Mouse (Mus musculus) forebrain, embryonic 14.5 days (tissue): ENCODE data around the gene Rtn4rl2. TPM values are rescaled to one million over a fixed set of nuclear protein-coding genes. Genes with fewer than 3 reads are reported as not detected.

Experiments used
- ATAC-seq: fragments of 200-750 bp; cut with Nextera tagmentation; 2 replicates; pipeline ENCODE4 v1.8.0; 2017; ENCODE audit warnings: mild to moderate bottlenecking, moderate library complexity
- DNase-seq: peaks from one replicate; pipeline ENCODE4 v3.0.0-alpha.2; 2015; ENCODE audit warnings: low spot score
- H3K27ac ChIP-seq: fragments of 300-500 bp; sonication (generic); 2 replicates; pipeline ENCODE4 v1.5.1; 2014; ENCODE audit warnings: low read depth, mild to moderate bottlenecking, control low read depth, low read length, moderate library complexity
- H3K27me3 ChIP-seq: fragments of 300-500 bp; sonication (generic); replicated peaks from 2 replicates; pipeline ENCODE4 v1.6.1; 2014; ENCODE audit warnings: low read length, control low read depth, mixed read lengths; ENCODE audit not compliant: control insufficient read depth, insufficient read depth
- H3K36me3 ChIP-seq: fragments of 300-500 bp; sonication (generic); 2 replicates; pipeline ENCODE4 v1.6.1; 2014; ENCODE audit warnings: low read length, control low read depth; ENCODE audit not compliant: control insufficient read depth, insufficient read depth
- H3K4me1 ChIP-seq: fragments of 300-500 bp; sonication (generic); 2 replicates; pipeline ENCODE4 v1.6.1; 2014; ENCODE audit warnings: antibody characterized with exemption, low read length, control low read depth; ENCODE audit not compliant: control insufficient read depth, insufficient read depth
- H3K4me2 ChIP-seq: fragments of 300-500 bp; sonication (generic); 2 replicates; pipeline ENCODE4 v1.6.1; 2014; ENCODE audit warnings: mild to moderate bottlenecking, control low read depth, low read length
- H3K4me3 ChIP-seq: fragments of 300-500 bp; sonication (generic); 2 replicates; pipeline ENCODE4 v1.5.1; 2014; ENCODE audit warnings: low read depth, low read length, control low read depth
- H3K9ac ChIP-seq: fragments of 300-500 bp; sonication (generic); 2 replicates; pipeline ENCODE4 v1.6.1; 2014; ENCODE audit warnings: mild to moderate bottlenecking, low read length, control low read depth, moderate library complexity
- H3K9me3 ChIP-seq: fragments of 300-500 bp; sonication (generic); replicated peaks from 2 replicates; pipeline ENCODE4 v1.6.1; 2016; ENCODE audit warnings: low read length, control low read depth, mixed read lengths; ENCODE audit not compliant: control insufficient read depth
- WGBS: fragments of 180-500 bp; shearing (Covaris S2); extraction: QIAGEN DNeasy Blood & Tissue Kit; methylation state at CpG from one replicate; pipeline ENCODE4 v1.1.7; 2014; 5-methylcytosine and 5-hydroxymethylcytosine counted together
- microRNA-seq: library from miRNA; unstranded; fragments of <30 nt; microRNA quantifications from one replicate; pipeline ENCODE4, GENCODE M21; 2016
- polyA plus RNA-seq: library from polyadenylated mRNA; unstranded; fragments of >200 nt; fragmentation: Nextera tagmentation; extraction: Ambion mirVana; gene quantifications from 2 replicates; pipeline ENCODE4 v1.2.1, GENCODE M21; 2014

The Rtn4rl2 gene
- polyA plus RNA-seq, 1 experiment from 2014 or later = 7.5 TPM

DNA sequence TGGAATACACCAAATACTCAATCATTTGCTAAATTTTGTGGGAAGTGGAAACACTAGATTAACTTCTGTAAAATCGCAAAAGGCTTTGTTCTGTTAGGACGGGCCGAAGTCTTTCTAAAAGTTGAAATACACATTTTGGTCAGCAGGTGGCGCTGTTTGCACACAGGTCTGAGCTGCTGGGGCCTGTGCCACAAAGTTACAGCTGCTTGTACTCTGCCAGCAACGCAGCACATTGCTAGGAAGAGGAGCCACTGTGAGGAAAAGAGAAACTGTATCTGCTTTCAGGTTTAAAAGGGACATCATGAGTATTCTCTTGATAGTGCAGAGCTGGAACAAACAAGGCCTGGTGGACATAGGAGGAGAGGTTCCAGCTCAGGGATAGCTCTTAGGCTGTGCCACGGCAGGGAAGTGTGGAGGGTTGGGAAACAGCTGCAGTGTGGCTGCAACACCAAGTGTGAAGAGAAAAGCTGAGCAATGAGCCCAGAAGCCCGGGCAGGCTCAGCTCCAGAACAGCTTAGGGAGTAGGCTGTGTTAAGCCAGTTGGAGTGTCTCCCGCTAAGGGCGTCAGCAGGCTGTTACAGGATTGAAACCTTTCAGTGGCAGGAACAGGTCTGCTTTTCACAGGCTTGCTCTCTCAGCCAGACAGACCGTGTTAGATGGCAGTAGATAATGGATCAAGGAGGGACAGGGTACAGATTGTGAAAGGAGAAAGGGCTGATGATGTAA is 54.7 kb downstream of the Rtn4rl2 start:
- Histone ChIP-seq H3K4me1 (peaks cover 4% of the 10 kb centered on the region; the same call in 1 of the 2 replicates), H3K9me3 (no peaks in the 10 kb centered on the region), H3K36me3 (peaks cover 12% of the 10 kb centered on the region; the same call in 1 of the 2 replicates), H3K9ac (peak overlapping the region; percentile 37; the same call in 1 of the 2 replicates), H3K4me2 (no peak overlapping the region), H3K27me3 (no peaks in the 10 kb centered on the region), H3K4me3 (no peak overlapping the region), H3K27ac (peak overlapping the region; percentile 44; the same call in 1 of the 2 replicates)
- WGBS = 28% methylated on average over 10 of the region's 10 CpGs
- ATAC-seq = peak; percentile 75
- peak; percentile 95 for DNase-seq

DNA sequence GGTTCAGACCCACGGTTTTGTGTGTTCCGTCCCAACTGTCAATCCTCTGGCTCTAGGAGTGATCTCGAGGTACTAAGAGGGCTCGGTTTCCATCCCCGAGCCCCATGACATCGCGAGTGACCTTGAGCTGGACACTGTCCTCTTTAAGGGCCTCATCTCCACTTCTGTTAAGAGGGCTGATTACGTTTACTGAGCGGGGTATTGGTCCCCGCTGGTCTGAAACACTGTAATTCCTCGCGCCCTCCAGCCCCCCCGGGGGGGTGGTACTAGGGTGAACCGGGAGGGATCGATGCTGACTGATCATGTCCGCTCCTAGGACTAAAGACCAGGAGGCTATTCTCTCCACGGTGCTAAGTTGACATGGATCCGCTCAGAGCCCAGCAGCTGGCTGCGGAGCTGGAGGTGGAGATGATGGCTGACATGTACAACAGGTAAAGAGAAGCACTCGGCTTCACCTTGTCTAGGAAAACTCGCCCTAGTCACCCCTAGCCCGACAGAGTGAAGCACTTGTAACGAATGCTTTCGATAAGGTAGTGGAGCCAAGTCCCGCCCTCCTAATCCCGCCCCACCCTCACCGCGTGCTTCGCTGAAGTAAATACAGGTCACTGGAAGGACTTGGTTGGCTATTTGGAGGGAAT is 59.1 kb downstream of the Rtn4rl2 start:
- under 1% methylated on average over 29 of the region's 29 CpGs for WGBS
- Histone ChIP-seq H3K27me3 (0 out of 2 replicates have a peak, but pooled peaks cover 3% of the 10 kb centered on the region), H3K4me2 (peak overlapping the region; percentile 99), H3K9me3 (no peaks in the 10 kb centered on the region), H3K9ac (peak overlapping the region; percentile 74), H3K4me1 (peaks cover 4% of the 10 kb centered on the region; the same call in 1 of the 2 replicates), H3K27ac (no peak overlapping the region), H3K36me3 (peaks cover 12% of the 10 kb centered on the region; the same call in 1 of the 2 replicates), H3K4me3 (peak overlapping the region; percentile 61)
- peak; percentile 21 for ATAC-seq
- no peak for DNase-seq

DNA sequence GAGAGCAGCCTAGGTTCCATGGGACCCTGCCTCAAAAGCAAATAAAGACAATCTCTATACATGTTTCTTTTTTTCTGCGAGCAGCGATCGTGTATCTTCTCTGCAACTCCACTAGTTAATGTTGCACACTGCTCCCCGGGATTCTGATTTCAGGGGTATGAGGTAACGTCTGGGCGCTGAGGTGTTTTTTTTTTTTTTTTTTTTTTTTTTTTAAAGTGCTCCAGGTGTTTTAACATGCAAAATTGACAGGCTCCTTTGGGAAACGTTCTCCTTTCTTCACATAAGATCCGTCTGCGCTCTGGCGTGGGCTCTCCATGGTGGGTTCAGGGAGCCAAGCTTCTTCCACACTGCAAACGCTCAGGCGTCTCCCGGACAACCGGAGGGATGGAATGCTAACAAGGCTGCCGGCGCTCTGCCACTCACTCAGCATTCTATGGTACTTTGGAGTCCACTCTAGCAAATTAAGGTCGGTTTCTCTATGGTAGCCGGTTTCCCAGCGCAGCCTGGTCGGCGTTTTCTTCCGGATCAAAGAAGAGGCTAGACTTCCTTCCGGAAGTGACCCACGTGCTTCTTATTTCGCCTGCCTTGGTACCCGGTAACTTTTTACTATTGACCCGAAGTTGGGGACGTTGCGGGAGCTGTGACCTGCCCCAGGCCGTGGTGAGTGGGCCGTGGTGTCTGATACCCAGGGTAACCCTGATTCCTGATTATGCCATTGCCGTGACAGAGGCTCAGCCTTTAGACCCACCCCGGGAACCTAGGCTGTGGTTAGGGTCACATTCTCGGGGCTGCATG is 59.8 kb downstream of the Rtn4rl2 start, which contains the start of gene Timm10:
TSS of gene Timm10 (plus strand) at position 510 of the 795 bp plus-strand sequence.
- under 1% methylated on average over 34 of the region's 34 CpGs for WGBS
- H3K9me3 ChIP-seq = no peaks in the 10 kb centered on the region
- 0 out of 2 replicates have a peak, but pooled peaks cover 3% of the 10 kb centered on the region for H3K27me3 ChIP-seq
- H3K36me3 ChIP-seq = peaks cover 12% of the 10 kb centered on the region; the same call in 1 of the 2 replicates
- peak within 1 kb of the TSS; percentile 61 for H3K4me3 ChIP-seq
- H3K9ac ChIP-seq = peak within 1 kb of the TSS; percentile 74
- H3K4me1 ChIP-seq = peaks cover 4% of the 10 kb centered on the region; the same call in 1 of the 2 replicates
- H3K4me2 ChIP-seq = peak within 1 kb of the TSS; percentile 99
- peak; percentile 94 for ATAC-seq
- no peak within 1 kb of the TSS for H3K27ac ChIP-seq
- peak; percentile 98 for DNase-seq

DNA sequence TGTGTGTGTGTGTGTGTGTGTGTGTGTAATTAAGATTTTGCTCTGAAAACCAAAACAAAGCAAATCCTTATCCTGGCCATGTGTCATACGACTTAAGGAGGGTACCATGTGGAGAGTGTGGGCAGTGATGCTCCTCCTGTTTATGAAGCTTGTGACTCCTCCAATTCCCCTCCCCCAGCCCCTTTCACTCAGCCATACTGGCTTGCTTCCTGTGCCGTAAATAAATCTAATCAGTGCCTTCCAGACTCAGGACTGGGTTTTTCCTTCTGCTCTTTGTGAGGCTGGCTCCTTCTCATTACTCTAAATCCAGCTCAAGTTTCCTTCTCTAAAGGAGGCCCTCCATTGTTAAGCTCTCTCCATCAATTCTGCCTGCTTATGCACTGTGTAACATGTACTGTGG is 63.3 kb downstream of the Rtn4rl2 start:
- H3K4me2 ChIP-seq = no peak overlapping the region
- WGBS = 43% methylated on average over 2 of the region's 2 CpGs
- H3K4me1 ChIP-seq = peaks cover 4% of the 10 kb centered on the region; the same call in 1 of the 2 replicates
- no peak for ATAC-seq
- no peak overlapping the region for H3K4me3 ChIP-seq
- no peaks in the 10 kb centered on the region for H3K36me3 ChIP-seq
- 0 out of 2 replicates have a peak, but pooled peaks cover 3% of the 10 kb centered on the region for H3K27me3 ChIP-seq
- H3K9ac ChIP-seq = no peak overlapping the region
- DNase-seq = no peak
- no peaks in the 10 kb centered on the region for H3K9me3 ChIP-seq
- no peak overlapping the region for H3K27ac ChIP-seq

DNA sequence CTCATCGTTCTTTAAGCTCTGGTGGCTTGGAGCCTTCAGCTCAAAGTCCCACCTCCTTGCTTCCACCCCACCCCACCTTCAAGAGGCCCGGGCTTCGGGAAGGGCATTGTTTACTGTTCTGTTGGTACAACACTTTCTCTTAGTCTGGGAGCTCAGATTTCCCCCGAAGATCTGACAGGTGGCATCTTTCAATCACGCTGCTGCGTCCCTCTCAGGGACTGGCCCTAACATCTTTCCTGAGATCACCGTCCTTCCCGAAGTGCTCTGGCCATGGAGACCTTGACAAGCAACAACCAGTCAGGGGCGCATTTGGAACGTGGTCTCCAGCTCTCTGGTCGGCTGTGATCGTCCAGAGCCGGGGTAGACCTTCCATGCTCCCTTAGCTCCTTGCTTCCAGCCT is 64.0 kb downstream of the Rtn4rl2 start, which contains the start of gene Smtnl1:
TSS of gene Smtnl1 (minus strand) at position 101 of the 400 bp plus-strand sequence.
- no peak within 1 kb of the TSS for H3K4me2 ChIP-seq
- H3K9ac ChIP-seq = no peak within 1 kb of the TSS
- H3K4me1 ChIP-seq = peaks cover 1% of the 10 kb centered on the region; the same call in 1 of the 2 replicates
- no peak within 1 kb of the TSS for H3K4me3 ChIP-seq
- H3K27me3 ChIP-seq = 0 out of 2 replicates have a peak, but pooled peaks cover 3% of the 10 kb centered on the region
- WGBS = 68% methylated on average over 13 of the region's 13 CpGs
- no peak for ATAC-seq
- H3K27ac ChIP-seq = no peak within 1 kb of the TSS
- no peaks in the 10 kb centered on the region for H3K9me3 ChIP-seq
- no peak for DNase-seq
- no peaks in the 10 kb centered on the region for H3K36me3 ChIP-seq

Small RNAs within 50 kb of the gene (microRNA-seq; reads per million reads assigned to microRNA genes)
- gene Gm24332 = not detected

Other genes starting within 250 kb of the Rtn4rl2 start
- gene Ctnnd1, start 235.9 kb downstream of the Rtn4rl2 start, polyA plus RNA-seq = 27.1 and 27.8 TPM in 2 replicates
- gene Btbd18, start 227.6 kb downstream of the Rtn4rl2 start, polyA plus RNA-seq = 0.10 and 0.33 TPM in 2 replicates
- 277 and 350 TPM in 2 replicates for gene Selenoh, start 215.9 kb downstream of the Rtn4rl2 start, polyA plus RNA-seq
- not detected in 2 replicates for gene Gm28635, start 208.7 kb downstream of the Rtn4rl2 start, polyA plus RNA-seq
- 55.3 and 59.8 TPM in 2 replicates for gene Med19, start 208.3 kb downstream of the Rtn4rl2 start, polyA plus RNA-seq
- 223 and 231 TPM in 2 replicates for gene Tmx2, start 207.6 kb downstream of the Rtn4rl2 start, polyA plus RNA-seq
- gene Zdhhc5, start 171.5 kb downstream of the Rtn4rl2 start, polyA plus RNA-seq = 16.5 and 23.6 TPM in 2 replicates
- gene Clp1, start 159.4 kb downstream of the Rtn4rl2 start, polyA plus RNA-seq = 28.7 and 32.3 TPM in 2 replicates
- gene Ypel4, start 152.7 kb downstream of the Rtn4rl2 start, polyA plus RNA-seq = 14.2 and 16.3 TPM in 2 replicates
- gene Gm19426, start 143.1 kb downstream of the Rtn4rl2 start, polyA plus RNA-seq = 3.1 and 3.8 TPM in 2 replicates
- gene Serping1, start 111.3 kb downstream of the Rtn4rl2 start, polyA plus RNA-seq = 32.1 and 32.7 TPM in 2 replicates
- gene Ube2l6, start 87.9 kb downstream of the Rtn4rl2 start, polyA plus RNA-seq = 21.8 and 23.7 TPM in 2 replicates
- gene Smtnl1, start 64.1 kb downstream of the Rtn4rl2 start, polyA plus RNA-seq = not detected in 2 replicates
- gene Timm10, start 59.7 kb downstream of the Rtn4rl2 start, polyA plus RNA-seq = 70.2 and 90.7 TPM in 2 replicates
- 3.4 and 4.0 TPM in 2 replicates for gene Slc43a1, start 47.9 kb downstream of the Rtn4rl2 start, polyA plus RNA-seq
- gene Slc43a3, start 49.9 kb upstream of the Rtn4rl2 start, polyA plus RNA-seq = 6.6 and 7.0 TPM in 2 replicates
- not detected in 2 replicates for gene Prg2, start 93.8 kb upstream of the Rtn4rl2 start, polyA plus RNA-seq
- not detected in 2 replicates for gene Prg3, start 101.5 kb upstream of the Rtn4rl2 start, polyA plus RNA-seq
- 240 and 254 TPM in 2 replicates for gene Ssrp1, start 150.5 kb upstream of the Rtn4rl2 start, polyA plus RNA-seq
- 0.30 and 0.36 TPM in 2 replicates for gene P2rx3, start 150.8 kb upstream of the Rtn4rl2 start, polyA plus RNA-seq
- 6.7 and 10.6 TPM in 2 replicates for gene Tnks1bp1, start 161.3 kb upstream of the Rtn4rl2 start, polyA plus RNA-seq
- gene Aplnr, start 249.5 kb upstream of the Rtn4rl2 start, polyA plus RNA-seq = 24.8 and 25.6 TPM in 2 replicates